ENCODE assay signal across 11 mouse cellular contexts in the genomic region with DNA sequence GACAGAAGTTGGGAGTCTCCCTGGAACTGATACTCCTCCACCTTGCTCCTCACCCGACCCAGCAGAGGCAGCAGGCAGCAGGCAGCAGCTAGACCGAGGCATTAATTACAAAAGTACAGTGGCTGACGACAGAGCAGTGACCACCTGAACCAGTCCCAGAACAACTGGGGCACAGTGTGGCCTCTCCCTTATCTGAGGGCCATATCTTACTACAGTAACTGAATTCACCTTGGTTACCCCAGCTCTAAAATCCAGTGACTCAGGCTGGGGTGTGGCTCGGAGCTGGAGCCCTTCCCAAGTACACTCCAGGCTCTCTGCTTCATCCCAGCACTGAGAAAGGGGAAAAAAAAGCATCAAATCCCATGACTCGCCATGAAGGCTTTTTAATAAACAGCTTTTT. TPM values are rescaled to one million over a fixed set of nuclear protein-coding genes. Genes with fewer than 3 reads are reported as not detected.
DNase-seq lines count a peak whose midpoint lies in the region; ATAC-seq and TF ChIP-seq lines count a peak whose summit lies in the region.
"Had no signal": no experiment of that assay in that cellular context is flagged by ENCODE, and none has a peak within 500 bp of the region (broad histone marks: within the 10 kb centered on the region; RNA-seq: fewer than 3 reads in every experiment).

No protein-coding gene starts in this region.

- no peaks in the 10 kb centered on the region for H3K27me3 ChIP-seq in heart, adult 2 months (ENCODE audit: control insufficient read depth, insufficient read depth, low read length)
- H3K27me3 ChIP-seq in heart, embryonic 11.5 days (ENCODE audit: control insufficient read depth, insufficient read depth, low read length), result no peaks in the 10 kb centered on the region
- no peaks in the 10 kb centered on the region for H3K27me3 ChIP-seq in intestine, postnatal 0 days (replicated peaks; ENCODE audit: control insufficient read depth, insufficient read depth, low read length)
- H3K27me3 ChIP-seq in small intestine, adult 2 months (ENCODE audit: control insufficient read depth, insufficient read depth, low read length), result no peaks in the 10 kb centered on the region
- H3K27me3 ChIP-seq: CH12.LX had no signal

- peaks cover 22% of the 10 kb centered on the region for H3K36me3 ChIP-seq in heart, adult 2 months (ENCODE audit: control insufficient read depth, insufficient read depth, low read length)
- no peaks in the 10 kb centered on the region for H3K36me3 ChIP-seq in heart, embryonic 11.5 days (ENCODE audit: control insufficient read depth, insufficient read depth, low read length)
- no peaks in the 10 kb centered on the region for H3K36me3 ChIP-seq in intestine, postnatal 0 days (ENCODE audit: control insufficient read depth, insufficient read depth)
- H3K36me3 ChIP-seq in small intestine, adult 2 months (ENCODE audit: control insufficient read depth, insufficient read depth, low read length), result no peaks in the 10 kb centered on the region

- intact Hi-C loops in heart, adult 2 months (cut with DNase I), result no loop called here

- H3K9me3 ChIP-seq in heart, embryonic 11.5 days (replicated peaks; ENCODE audit: control insufficient read depth, low read length), result no peaks in the 10 kb centered on the region
- H3K9me3 ChIP-seq in intestine, postnatal 0 days (ENCODE audit: control insufficient read depth), result no peaks in the 10 kb centered on the region

- no peak overlapping the region for H3K9ac ChIP-seq in heart, adult 2 months (ENCODE audit: low read depth, low read length)
- H3K9ac ChIP-seq in heart, embryonic 11.5 days (ENCODE audit: low read depth, low read length), result no peak overlapping the region
- no peak overlapping the region for H3K9ac ChIP-seq in intestine, postnatal 0 days (ENCODE audit: low read depth, low read length)

- DNase-seq in heart, adult 2 months, result peak in 1 of 2 experiments; percentile 67
- no peak for DNase-seq in cerebellum, adult 9-10 months
- no peak for DNase-seq in MN1 (ENCODE audit: low spot score)
- DNase-seq in Muller cell, postnatal 12 days (ENCODE audit: inconsistent ontology term), result no peak
- DNase-seq: layer of hippocampus, postnatal 36 days had no signal

- H3K79me2 ChIP-seq in heart, adult 2 months (replicated peaks; ENCODE audit: control insufficient read depth, insufficient read depth, low read length), result peaks cover 3% of the 10 kb centered on the region; the same call in 1 of the 2 replicates

- no peak for TF ChIP-seq POLR2A in heart, adult 2 months (IDR thresholded peaks at IDR 0.05; ENCODE audit: insufficient read depth, low read depth, low read length)
- TF ChIP-seq POLR2A in embryonic fibroblast, embryonic 13.5 days (IDR thresholded peaks at IDR 0.05; ENCODE audit: low read depth, low read length), result no peak
- no peak for TF ChIP-seq POLR2A in small intestine, adult 2 months (IDR thresholded peaks at IDR 0.05; ENCODE audit: low read depth, low read length)

- no peak for TF ChIP-seq EP300 in heart, adult 2 months (IDR thresholded peaks at IDR 0.05; ENCODE audit: insufficient read depth, low read depth, low read length)

- H3K4me1 ChIP-seq in heart, adult 2 months (ENCODE audit: control insufficient read depth, insufficient read depth, low read length), result peaks cover 42% of the 10 kb centered on the region
- peaks cover 12% of the 10 kb centered on the region for H3K4me1 ChIP-seq in heart, embryonic 11.5 days (ENCODE audit: control insufficient read depth, insufficient read depth, low read length)
- H3K4me1 ChIP-seq in embryonic fibroblast, embryonic 13.5 days (ENCODE audit: control insufficient read depth, insufficient read depth, low read length), result peaks cover 10% of the 10 kb centered on the region
- H3K4me1 ChIP-seq in intestine, postnatal 0 days (replicated peaks; ENCODE audit: control insufficient read depth, insufficient read depth, low read length), result peaks cover 4% of the 10 kb centered on the region
- H3K4me1 ChIP-seq in small intestine, adult 2 months (ENCODE audit: control insufficient read depth, insufficient read depth, insufficient read length, low read length), result peaks cover 40% of the 10 kb centered on the region

- no peak overlapping the region for H3K4me2 ChIP-seq in heart, embryonic 11.5 days
- H3K4me2 ChIP-seq in intestine, postnatal 0 days (replicated peaks; ENCODE audit: low read depth), result 0 out of 2 replicates have a peak overlapping the region, but pooled peaks have one; percentile 14

- ATAC-seq in heart, embryonic 11.5 days (replicated peaks; ENCODE audit: insufficient number of reproducible peaks, low FRiP score, low TSS enrichment), result no peak
- peak; percentile 74 for ATAC-seq in intestine, postnatal 0 days

- WGBS in heart, adult 2 months, result 19% methylated on average over 5 of the region's 5 CpGs
- whole genome bisulfite sequencing in heart, embryonic 11.5 days (ENCODE audit: insufficient replicate concordance), result 47% methylated on average over 5 of the region's 5 CpGs
- 24% methylated on average over 5 of the region's 5 CpGs for WGBS in intestine, postnatal 0 days
- 9% methylated on average over 5 of the region's 5 CpGs for WGBS in small intestine, adult 2 months

- peak overlapping the region; percentile 76 for H3K27ac ChIP-seq in heart, adult 2 months
- no peak overlapping the region for H3K27ac ChIP-seq in heart, embryonic 11.5 days (ENCODE audit: low read depth, low read length)
- H3K27ac ChIP-seq in embryonic fibroblast, embryonic 13.5 days (ENCODE audit: insufficient read depth, low read length), result peak overlapping the region; percentile 37
- no peak overlapping the region for H3K27ac ChIP-seq in intestine, postnatal 0 days (ENCODE audit: low read depth, low read length)
- H3K27ac ChIP-seq in small intestine, adult 2 months (ENCODE audit: insufficient read depth, low read depth, low read length), result peak overlapping the region; percentile 63
- H3K27ac ChIP-seq: macrophage had no signal

- TF ChIP-seq CTCF in heart, adult 2 months (IDR thresholded peaks at IDR 0.05), result no peak
- no peak for TF ChIP-seq CTCF in embryonic fibroblast, embryonic 13.5 days (IDR thresholded peaks at IDR 0.05; ENCODE audit: borderline replicate concordance, insufficient read depth, low read length)
- no peak for TF ChIP-seq CTCF in intestine, postnatal 0 days (IDR thresholded peaks at IDR 0.05; ENCODE audit: low read depth)
- no peak for TF ChIP-seq CTCF in small intestine, adult 2 months (IDR thresholded peaks at IDR 0.05; ENCODE audit: extremely low read depth, insufficient read length, insufficient replicate concordance, low read depth, low read length)

- H3K4me3 ChIP-seq in heart, adult 2 months, result no peak overlapping the region
- H3K4me3 ChIP-seq in heart, embryonic 11.5 days (ENCODE audit: low read depth, low read length), result no peak overlapping the region
- H3K4me3 ChIP-seq in embryonic fibroblast, embryonic 13.5 days (ENCODE audit: insufficient read depth, low read length), result no peak overlapping the region
- H3K4me3 ChIP-seq in intestine, postnatal 0 days (ENCODE audit: low read depth, low read length), result no peak overlapping the region
- no peak overlapping the region for H3K4me3 ChIP-seq in small intestine, adult 2 months (ENCODE audit: low read depth, low read length)

RNA-seq across cellular contexts. Expression of a gene that starts 37.3 kb away (rescaled TPM):
- 10 to 100 TPM; 14.8 to 17.1 TPM for total RNA-seq in heart, adult 2 months (2021)
- 7.5 and 10.7 TPM in 2 replicates for polyA plus RNA-seq in heart, adult 2 months (2012; rRNA removed)
- polyA plus RNA-seq in heart, embryonic 11.5 days (2014; fragmentation: Nextera tagmentation; extraction: Ambion mirVana), result 10.0 and 11.1 TPM in 2 replicates
- 13.3 and 13.4 TPM in 2 replicates for polyA plus RNA-seq in embryonic fibroblast, embryonic 13.5 days (2011; ENCODE audit: insufficient read length, low read depth, missing spikeins)
- polyA plus RNA-seq in intestine, postnatal 0 days (2015; fragmentation: Nextera tagmentation; extraction: Ambion mirVana), result 4.2 and 4.4 TPM in 2 replicates
- polyA plus RNA-seq in small intestine, adult 2 months (2012; rRNA removed), result 3.5 and 6.1 TPM in 2 replicates

Comparison
In these comparisons a context has a peak if more than half of its experiments do, and no peak if none do; other contexts are left out.
1. H3K27ac ChIP-seq: peak in heart, adult 2 months (single experiment), embryonic fibroblast, embryonic 13.5 days (single experiment) and small intestine, adult 2 months (single experiment); none in heart, embryonic 11.5 days (single experiment) and intestine, postnatal 0 days (single experiment).